Mouse (Mus musculus) CD4-positive, CD25-positive, alpha-beta regulatory T cell, adult 4 months (primary cell): ENCODE results near the gene Rptor. TPM values are rescaled to one million over a fixed set of nuclear protein-coding genes. Genes with fewer than 3 reads are reported as not detected.
A peak's percentile ranks its signal among the peaks of the same experiment; 100 is the strongest.

Source experiments
- ATAC-seq: one replicate; pipeline ENCODE4 v1.8.0; 2017
- polyA plus RNA-seq, 2 experiments: library from polyadenylated mRNA; unstranded; fragments of 100-300 nt; shearing (Covaris generic); gene quantifications; one replicate each; pipeline ENCODE4 v1.2.1; 2017

Gene Rptor
- polyA plus RNA-seq, 2 experiments from 2014 or later = 8.7 to 12.2 TPM

DNA sequence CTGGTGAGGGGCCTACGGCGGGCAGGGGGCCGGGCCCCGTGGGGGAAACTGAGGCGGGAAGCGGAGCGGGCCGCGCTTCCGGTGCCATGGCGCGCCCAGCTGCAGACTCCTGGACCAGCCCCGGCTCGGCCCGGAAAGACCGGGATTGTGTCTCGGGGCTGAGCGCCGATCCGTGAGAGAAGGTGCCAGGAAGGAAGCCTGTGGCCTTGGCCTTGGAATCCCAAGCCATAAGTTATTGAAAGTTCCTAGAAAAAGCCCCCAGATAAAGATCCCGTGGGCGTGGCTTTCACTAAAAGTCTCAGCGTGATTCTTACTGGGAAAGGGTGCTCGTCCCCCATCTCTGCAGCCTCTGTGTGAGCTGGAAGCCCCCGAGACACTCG lies 311.2 kb downstream of the Rptor start:
- peak; percentile 35 for ATAC-seq

- ATAC-seq = no peak
These were observed 311.7 kb downstream of the Rptor start for GRCm38 (mm10) chr11:119914381-119914780.

- no peak for ATAC-seq
These were observed 313.0 kb downstream of the Rptor start for GRCm38 (mm10) chr11:119915666-119916065.

- no peak for ATAC-seq
These were observed 313.5 kb downstream of the Rptor start for GRCm38 (mm10) chr11:119916102-119916790.

GRCm38 (mm10) chr11:119916834-119917469 lies 314.2 kb downstream of the Rptor start:
- ATAC-seq = no peak

GRCm38 (mm10) chr11:119918521-119918920 lies 315.8 kb downstream of the Rptor start:
- no peak for ATAC-seq

DNA sequence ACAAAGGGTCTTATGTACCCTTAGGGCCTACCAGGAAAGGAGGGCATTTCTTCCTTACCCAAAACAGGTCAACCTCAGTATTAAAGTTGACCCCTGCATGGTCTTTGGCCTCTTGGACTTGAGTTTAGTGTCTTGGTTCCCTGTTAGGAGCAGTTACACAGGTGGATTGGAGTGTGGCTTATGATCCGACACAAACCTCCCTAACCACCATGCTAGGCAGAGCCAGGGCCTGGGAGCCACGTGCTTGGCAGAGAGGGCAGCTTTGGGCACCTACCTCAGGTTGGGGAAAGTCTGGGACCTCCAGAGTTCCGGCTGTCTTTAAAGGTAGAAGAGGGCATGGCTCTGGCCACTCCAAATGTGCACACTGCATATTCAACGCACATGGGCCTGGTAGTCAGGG lies 316.7 kb downstream of the Rptor start:
- no peak for ATAC-seq

- peak; percentile 63 for ATAC-seq
These were observed 317.2 kb downstream of the Rptor start for GRCm38 (mm10) chr11:119919897-119920296.

- ATAC-seq = no peak
These were observed 318.0 kb downstream of the Rptor start for GRCm38 (mm10) chr11:119920668-119921067.

DNA sequence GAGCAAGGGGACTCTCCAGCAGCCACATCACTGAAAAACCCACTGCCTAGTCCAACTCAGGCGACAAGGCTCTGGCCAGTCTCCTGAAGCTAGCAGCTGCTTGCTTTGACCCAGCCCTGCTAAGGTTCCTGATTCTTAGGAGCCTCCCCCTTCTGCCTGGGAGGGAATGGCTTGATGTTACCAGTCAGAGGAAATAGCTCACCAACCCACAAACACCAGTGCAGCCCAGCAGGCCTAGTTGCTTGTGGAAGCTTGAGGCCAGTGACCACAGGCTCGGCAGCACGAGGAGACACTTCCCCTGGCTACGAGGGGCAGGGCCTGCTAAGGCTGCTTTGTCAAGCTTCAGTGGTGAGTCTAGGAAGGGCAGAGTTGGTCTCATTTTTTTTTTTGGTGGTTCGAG lies 322.5 kb downstream of the Rptor start:
- ATAC-seq = no peak

- no peak for ATAC-seq
These were observed 324.1 kb downstream of the Rptor start for GRCm38 (mm10) chr11:119926762-119927161.

GRCm38 (mm10) chr11:119928023-119928681 lies 325.4 kb downstream of the Rptor start:
- ATAC-seq = peak; percentile 90

DNA sequence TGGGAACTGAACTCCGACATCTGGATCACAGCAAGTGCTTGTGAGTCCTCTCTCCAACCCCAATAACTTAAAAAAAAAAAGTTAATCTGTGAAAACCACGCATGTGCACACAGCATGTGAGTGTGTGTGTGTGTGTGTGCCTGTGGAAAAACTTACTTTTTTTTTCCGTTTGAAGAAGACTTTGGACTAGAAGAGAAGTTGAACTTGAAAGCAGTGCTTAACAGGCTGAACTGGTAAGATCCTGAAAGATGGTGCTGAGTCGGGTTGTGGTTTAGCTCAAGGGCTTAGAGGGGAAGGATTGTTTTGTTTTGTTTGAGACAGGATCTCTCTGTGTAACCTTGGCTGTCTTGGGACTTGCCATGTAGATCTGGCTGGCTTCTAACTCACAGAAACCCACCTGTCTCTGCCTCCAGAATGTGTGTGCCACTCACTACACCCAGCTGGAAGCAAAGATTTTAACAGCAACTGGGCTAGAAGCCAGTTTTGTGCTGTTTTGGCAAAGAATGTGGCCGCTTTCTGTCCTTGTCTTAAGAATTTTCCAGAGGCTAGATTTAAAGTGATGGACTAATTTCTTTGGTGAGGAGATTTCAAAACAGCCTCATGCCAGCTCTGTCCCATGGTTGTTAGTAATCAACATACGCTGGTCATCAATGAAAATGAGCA lies 327.0 kb downstream of the Rptor start:
- ATAC-seq = no peak

GRCm38 (mm10) chr11:119931809-119932208 lies 329.1 kb downstream of the Rptor start:
- ATAC-seq = no peak

DNA sequence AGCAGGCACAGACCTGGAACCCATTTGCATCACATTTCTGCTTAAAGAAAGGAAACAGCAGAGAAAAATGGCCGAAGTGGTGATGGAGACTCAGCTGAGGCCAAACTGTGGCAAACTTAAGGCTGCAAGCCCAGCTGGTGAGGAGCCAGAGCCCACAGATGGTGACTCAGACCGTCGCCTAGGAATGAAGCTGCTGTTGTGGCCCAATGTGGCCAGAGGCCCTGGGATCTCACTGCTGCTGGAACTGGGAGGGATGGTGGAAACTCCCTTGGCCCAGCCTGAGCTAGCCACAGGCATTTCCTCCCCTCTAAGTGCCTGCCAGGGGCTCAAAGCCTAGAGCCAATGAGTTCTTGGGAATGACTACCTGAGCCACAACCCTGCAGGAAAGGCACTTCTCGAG lies 330.4 kb downstream of the Rptor start:
- ATAC-seq = no peak

GRCm38 (mm10) chr11:119933819-119934583 lies 331.3 kb downstream of the Rptor start:
- ATAC-seq = peak; percentile 94

DNA sequence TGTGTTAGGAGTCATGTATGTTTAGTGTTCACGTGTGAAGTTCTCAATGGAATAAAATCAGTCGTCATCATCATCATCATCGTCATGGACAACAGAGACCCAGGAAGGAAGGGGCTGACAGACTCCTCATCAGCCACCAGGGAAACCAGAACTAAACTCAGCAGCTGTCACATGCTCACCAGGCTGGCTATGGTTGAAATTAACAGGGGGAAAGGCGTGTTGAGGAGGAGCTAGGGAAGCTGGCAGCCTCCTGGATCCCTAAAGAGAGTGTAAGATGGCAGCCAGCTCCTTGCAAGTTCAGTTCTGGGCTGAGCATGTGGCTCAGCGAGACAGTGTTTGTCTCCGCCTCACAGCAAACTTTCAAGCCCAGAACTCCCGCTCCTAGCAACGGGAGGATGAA lies 332.1 kb downstream of the Rptor start:
- no peak for ATAC-seq

DNA sequence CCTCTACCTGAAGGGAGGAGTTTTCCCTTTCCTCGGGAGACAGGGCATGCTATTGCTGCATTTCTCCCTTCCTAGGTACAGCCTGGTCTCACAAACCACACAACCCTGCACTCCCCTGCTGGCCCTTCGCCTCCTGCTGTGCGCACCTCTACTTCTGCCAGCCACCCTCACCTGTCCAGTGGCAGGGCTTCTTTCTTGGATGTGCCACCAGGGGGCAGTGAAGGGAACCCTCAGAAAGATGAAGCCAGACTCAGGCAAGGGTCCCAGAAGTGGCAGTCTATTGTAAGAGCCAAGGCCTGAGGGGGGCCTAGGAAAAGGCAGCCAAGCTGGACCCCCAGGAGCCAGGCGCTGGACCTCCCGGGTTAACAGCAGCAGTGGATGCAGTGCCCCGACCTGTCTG lies 332.8 kb downstream of the Rptor start:
- peak; percentile 29 for ATAC-seq

DNA sequence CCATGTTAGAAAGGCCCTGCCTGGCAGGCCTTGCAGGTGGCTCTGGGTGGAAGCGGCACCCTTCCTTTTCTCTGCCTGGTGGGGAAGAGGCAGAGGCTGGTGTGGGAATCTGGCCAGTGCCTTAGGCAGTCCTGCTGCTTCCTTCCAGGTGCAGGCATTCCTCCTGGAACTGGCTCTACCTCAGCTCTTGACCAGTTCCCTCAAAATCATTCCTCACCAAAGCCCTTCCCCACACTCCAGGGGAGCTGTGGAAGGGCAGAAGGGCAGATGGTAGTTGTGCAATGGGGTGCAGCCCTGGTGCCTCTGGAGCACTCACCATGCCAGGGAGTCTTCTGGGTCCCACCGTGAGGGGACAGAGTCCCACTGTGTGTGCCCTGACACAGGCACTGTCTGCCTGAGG lies 333.8 kb downstream of the Rptor start:
- ATAC-seq = no peak

- no peak for ATAC-seq
These were observed 334.5 kb downstream of the Rptor start for GRCm38 (mm10) chr11:119937216-119937615.

DNA sequence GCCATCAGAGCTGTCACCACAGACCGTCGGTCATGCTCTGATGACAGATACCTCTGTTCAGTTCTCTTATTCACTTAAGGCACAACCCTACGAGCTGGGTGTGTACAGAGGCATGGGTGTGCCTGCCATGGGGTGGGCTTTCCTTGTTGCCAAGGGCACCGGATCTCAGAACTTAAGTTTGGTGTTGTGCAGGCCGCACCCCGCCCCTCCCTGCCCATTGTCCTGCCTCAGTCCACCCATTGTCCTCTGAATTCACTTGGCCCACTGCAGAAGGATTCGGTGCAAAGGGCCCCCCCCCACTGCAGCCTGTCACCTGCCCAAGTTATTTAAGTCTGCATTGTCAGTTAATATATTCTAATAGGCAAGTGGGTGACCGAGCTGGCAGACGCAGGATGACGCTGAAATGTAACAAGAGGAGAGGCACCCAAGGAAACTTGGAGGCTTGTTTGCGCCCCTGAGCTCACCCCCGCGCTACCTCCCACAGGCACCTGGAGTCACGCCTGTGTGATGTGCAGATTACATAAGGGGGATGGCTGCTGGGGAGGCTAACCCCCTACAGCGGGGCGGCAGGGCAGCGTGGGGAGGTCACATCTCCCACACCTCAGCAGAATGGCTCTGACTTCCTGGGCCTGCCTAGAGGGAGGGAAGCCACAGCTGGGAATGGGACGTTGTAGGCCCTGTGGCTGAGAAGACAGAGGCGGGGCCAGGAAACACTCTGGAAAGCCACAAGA lies 335.2 kb downstream of the Rptor start:
- ATAC-seq = no peak
